Mouse (Mus musculus): ENCODE measurements around the gene Adrm1.

GRCm38 (mm10) chr2:180184752-180185109 is 13.4 kb downstream of the Adrm1 start:
- TF ChIP-seq CTCF (conservative IDR thresholded peaks at IDR 0.05; ENCODE audit: insufficient read depth, insufficient read length, low read depth, low read length): peak; percentile 17; the same call in 1 of the 2 replicates
- TF ChIP-seq POLR2A (IDR thresholded peaks at IDR 0.05; ENCODE audit: low read depth, low read length): no peak

All from kidney, adult 2 months (tissue).